Mouse (Mus musculus): ENCODE data around the gene Coq8b. TPM values are rescaled to one million over a fixed set of nuclear protein-coding genes. Genes with fewer than 3 reads are reported as not detected.

Coq8b gene
- 26.0 TPM for polyA plus RNA-seq (2014; fragmentation: Illumina TruSeq; extraction: RNeasy Lipid Tissue Mini Kit (QIAGEN cat#74804); ENCODE audit: low read depth, low replicate concordance)

DNA sequence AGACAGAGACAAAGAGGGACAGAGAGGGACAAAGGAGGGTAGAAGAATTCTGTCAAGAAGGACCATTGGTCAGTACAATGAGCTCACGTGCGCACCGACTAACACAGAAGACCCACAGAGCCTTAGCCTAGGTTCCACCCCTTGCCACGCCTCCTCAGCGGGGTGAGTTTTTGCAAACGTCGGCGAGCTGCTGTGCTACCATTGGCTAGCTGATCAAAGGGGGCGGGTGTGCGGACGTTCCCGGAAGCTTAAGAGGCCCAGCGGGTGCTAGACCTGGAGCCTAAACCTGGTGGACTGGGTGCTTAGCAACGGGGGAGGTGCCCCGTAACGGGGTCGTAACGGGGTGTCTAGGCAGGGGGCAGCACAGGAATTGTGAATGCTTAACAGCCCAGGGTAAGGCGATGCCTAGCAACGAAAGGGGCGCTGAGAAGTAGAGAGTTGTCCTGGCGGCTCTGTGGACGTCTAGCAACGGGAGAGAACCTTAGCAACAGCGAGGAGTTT, at the start of gene Coq8b:
Gene Coq8b (plus strand): TSS at position 243 of the 501 bp plus-strand sequence.

DNA sequence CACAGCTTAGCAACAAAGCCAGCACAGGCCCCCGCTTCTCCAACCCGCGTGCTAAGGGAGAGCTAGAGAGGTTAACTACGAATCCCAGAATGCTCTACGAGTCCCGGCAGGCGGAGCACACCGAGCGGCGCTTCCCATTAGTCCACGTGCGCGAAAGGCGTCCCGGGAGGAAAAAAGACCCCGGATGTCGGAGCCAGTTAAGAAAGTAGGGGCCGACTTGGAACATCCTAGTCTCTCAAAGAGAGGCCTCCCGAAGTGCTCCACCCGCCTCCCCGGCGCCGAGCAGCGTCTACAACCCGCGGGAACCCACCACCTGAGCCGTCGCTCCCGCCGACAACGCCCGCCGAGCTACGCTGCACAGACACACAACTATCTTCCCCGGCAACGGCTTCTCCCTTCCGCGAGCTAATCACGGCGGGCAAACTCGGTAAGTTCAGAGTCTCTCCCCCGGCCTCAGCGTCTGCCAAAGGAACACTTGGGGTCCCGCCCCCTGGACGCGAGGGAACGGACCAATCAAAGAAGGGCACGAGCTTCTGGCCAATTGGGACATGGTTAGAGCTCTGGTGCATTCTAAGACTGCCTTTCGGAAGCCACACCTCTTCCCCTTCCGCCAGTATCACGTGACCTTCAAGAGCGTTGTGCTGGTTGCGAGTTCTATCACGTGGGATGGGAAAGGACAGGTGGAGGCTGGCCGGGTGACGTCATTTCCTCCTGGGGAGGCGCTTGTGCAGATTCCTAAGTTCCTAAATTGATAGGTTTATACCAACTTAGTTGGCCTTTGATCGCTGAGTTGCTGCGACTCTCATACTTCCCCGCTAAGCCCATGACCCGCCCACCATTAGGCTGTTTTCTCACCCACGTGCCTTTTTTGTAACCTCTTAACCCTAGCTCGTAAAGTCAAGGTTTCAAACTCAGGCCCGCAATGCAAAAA, 36.9 kb upstream of the Coq8b start, which contains the start of the genes BC024978 and Snrpa:
Gene BC024978 (plus strand): TSS at position 101 of the 931 bp plus-strand sequence.
Gene Snrpa (minus strand): TSS at position 591 of the 931 bp plus-strand sequence.

DNA sequence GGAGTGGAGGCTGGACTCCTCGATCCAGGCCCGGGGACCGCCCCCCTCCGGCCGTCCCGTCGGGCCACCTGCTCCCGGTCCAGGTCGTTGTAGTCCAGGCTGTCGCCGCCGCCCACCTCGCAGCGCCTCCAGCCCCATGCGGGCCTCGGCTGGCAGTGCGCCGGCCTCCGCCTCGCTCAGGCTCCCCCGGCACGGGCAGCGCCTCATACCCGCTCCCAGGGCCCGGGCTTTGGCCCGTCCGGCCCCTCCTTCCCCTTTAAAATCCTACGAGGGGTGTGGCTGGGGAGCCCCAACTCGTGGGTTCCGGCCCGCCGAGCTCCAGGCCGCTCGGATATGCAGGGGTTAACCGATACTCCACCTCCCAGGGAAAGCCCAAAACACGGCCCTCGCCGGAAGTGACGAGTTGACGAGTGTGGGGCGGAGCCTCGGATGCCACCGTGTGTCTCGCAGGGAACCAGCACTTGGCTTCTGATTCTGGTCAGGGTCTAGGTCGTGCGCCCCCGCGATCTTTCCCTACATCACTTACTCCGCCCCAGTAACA, 4.5 kb upstream of the Coq8b start, which contains the start of gene Itpkc:
Gene Itpkc (minus strand): TSS at position 381 of the 541 bp plus-strand sequence.

DNA sequence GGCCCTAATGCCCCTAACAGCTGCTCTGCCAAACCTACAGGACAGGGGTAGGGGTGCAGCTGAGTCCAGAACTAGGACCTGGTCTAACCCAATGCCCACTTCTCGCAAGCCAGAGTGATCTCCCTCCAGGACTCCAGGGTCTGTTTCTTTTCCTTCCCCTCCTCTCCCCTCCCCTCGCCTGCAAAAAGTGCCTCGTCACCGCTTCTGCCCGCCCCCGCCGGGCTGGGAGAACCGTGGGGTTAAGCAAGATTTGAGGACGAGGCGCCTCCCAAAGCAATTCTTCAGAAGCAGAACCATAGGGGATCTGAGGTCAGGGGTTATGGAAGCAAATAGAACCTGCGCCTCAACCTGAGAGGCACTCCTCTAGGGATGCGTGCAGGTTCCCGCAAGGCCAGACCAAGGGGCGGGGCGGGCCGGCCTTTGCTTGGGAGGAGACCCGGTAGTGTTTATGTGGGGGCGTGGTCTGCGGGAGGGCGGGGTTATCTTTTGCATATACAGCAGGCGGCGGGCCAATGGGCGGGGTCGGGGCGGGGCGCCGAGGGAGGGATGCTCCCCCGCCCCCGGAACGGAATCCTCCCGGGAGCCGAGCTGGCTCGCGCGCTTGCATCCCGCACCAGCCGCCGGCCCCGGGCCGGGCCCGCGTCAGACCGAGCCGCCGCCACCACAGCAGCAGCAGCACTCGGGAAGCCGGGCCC, 25.5 kb downstream of the Coq8b start, which contains the start of gene Numbl:
Gene Numbl (plus strand): TSS at position 229 of the 695 bp plus-strand sequence.

Other genes with a start within 250 kb of the Coq8b start
- 0.17 TPM for gene Cyp2a12, start 203.9 kb upstream of the Coq8b start, polyA plus RNA-seq (2014; fragmentation: Illumina TruSeq; extraction: RNeasy Lipid Tissue Mini Kit (QIAGEN cat#74804); ENCODE audit: low read depth, low replicate concordance)
- 21.9 TPM for gene Cyp2f2, start 113.1 kb upstream of the Coq8b start, polyA plus RNA-seq (2014; fragmentation: Illumina TruSeq; extraction: RNeasy Lipid Tissue Mini Kit (QIAGEN cat#74804); ENCODE audit: low read depth, low replicate concordance)
- gene Cyp2t4, start 79.3 kb upstream of the Coq8b start, polyA plus RNA-seq (2014; fragmentation: Illumina TruSeq; extraction: RNeasy Lipid Tissue Mini Kit (QIAGEN cat#74804); ENCODE audit: low read depth, low replicate concordance), result not detected
- gene Egln2, start 66.2 kb upstream of the Coq8b start, polyA plus RNA-seq (2014; fragmentation: Illumina TruSeq; extraction: RNeasy Lipid Tissue Mini Kit (QIAGEN cat#74804); ENCODE audit: low read depth, low replicate concordance), result 79.3 TPM
- gene Rab4b, start 54.1 kb upstream of the Coq8b start, polyA plus RNA-seq (2014; fragmentation: Illumina TruSeq; extraction: RNeasy Lipid Tissue Mini Kit (QIAGEN cat#74804); ENCODE audit: low read depth, low replicate concordance), result 68.0 TPM
- gene Gm21983, start 51.9 kb upstream of the Coq8b start, polyA plus RNA-seq (2014; fragmentation: Illumina TruSeq; extraction: RNeasy Lipid Tissue Mini Kit (QIAGEN cat#74804); ENCODE audit: low read depth, low replicate concordance), result not detected
- gene Mia, start 51.9 kb upstream of the Coq8b start, polyA plus RNA-seq (2014; fragmentation: Illumina TruSeq; extraction: RNeasy Lipid Tissue Mini Kit (QIAGEN cat#74804); ENCODE audit: low read depth, low replicate concordance), result 42.6 TPM
- gene BC024978, start 37.2 kb upstream of the Coq8b start, polyA plus RNA-seq (2014; fragmentation: Illumina TruSeq; extraction: RNeasy Lipid Tissue Mini Kit (QIAGEN cat#74804); ENCODE audit: low read depth, low replicate concordance), result 12.7 TPM
- 62.5 TPM for gene Snrpa, start 36.8 kb upstream of the Coq8b start, polyA plus RNA-seq (2014; fragmentation: Illumina TruSeq; extraction: RNeasy Lipid Tissue Mini Kit (QIAGEN cat#74804); ENCODE audit: low read depth, low replicate concordance)
- 9.1 TPM for gene Itpkc, start 4.4 kb upstream of the Coq8b start, polyA plus RNA-seq (2014; fragmentation: Illumina TruSeq; extraction: RNeasy Lipid Tissue Mini Kit (QIAGEN cat#74804); ENCODE audit: low read depth, low replicate concordance)
- 11.0 TPM for gene Numbl, start 25.4 kb downstream of the Coq8b start, polyA plus RNA-seq (2014; fragmentation: Illumina TruSeq; extraction: RNeasy Lipid Tissue Mini Kit (QIAGEN cat#74804); ENCODE audit: low read depth, low replicate concordance)
- 175 TPM for gene Ltbp4, start 104.7 kb downstream of the Coq8b start, polyA plus RNA-seq (2014; fragmentation: Illumina TruSeq; extraction: RNeasy Lipid Tissue Mini Kit (QIAGEN cat#74804); ENCODE audit: low read depth, low replicate concordance)
- 27.0 TPM for gene Shkbp1, start 123.0 kb downstream of the Coq8b start, polyA plus RNA-seq (2014; fragmentation: Illumina TruSeq; extraction: RNeasy Lipid Tissue Mini Kit (QIAGEN cat#74804); ENCODE audit: low read depth, low replicate concordance)
- gene Gm20479, start 124.4 kb downstream of the Coq8b start, polyA plus RNA-seq (2014; fragmentation: Illumina TruSeq; extraction: RNeasy Lipid Tissue Mini Kit (QIAGEN cat#74804); ENCODE audit: low read depth, low replicate concordance), result 1.2 TPM
- 0.56 TPM for gene Sptbn4, start 214.7 kb downstream of the Coq8b start, polyA plus RNA-seq (2014; fragmentation: Illumina TruSeq; extraction: RNeasy Lipid Tissue Mini Kit (QIAGEN cat#74804); ENCODE audit: low read depth, low replicate concordance)
- gene Blvrb, start 215.0 kb downstream of the Coq8b start, polyA plus RNA-seq (2014; fragmentation: Illumina TruSeq; extraction: RNeasy Lipid Tissue Mini Kit (QIAGEN cat#74804); ENCODE audit: low read depth, low replicate concordance), result 56.7 TPM
- 7.5 TPM for gene Sertad3, start 240.7 kb downstream of the Coq8b start, polyA plus RNA-seq (2014; fragmentation: Illumina TruSeq; extraction: RNeasy Lipid Tissue Mini Kit (QIAGEN cat#74804); ENCODE audit: low read depth, low replicate concordance)

All from adipose tissue, adult 10 weeks (tissue).